Mouse (Mus musculus): ENCODE data around the gene Tbc1d22a. TPM values are rescaled to one million over a fixed set of nuclear protein-coding genes. Genes with fewer than 3 reads are reported as not detected.

Tbc1d22a gene
- total RNA-seq, 2 experiments from 2014 or later = 28.2 to 29.1 TPM

DNA sequence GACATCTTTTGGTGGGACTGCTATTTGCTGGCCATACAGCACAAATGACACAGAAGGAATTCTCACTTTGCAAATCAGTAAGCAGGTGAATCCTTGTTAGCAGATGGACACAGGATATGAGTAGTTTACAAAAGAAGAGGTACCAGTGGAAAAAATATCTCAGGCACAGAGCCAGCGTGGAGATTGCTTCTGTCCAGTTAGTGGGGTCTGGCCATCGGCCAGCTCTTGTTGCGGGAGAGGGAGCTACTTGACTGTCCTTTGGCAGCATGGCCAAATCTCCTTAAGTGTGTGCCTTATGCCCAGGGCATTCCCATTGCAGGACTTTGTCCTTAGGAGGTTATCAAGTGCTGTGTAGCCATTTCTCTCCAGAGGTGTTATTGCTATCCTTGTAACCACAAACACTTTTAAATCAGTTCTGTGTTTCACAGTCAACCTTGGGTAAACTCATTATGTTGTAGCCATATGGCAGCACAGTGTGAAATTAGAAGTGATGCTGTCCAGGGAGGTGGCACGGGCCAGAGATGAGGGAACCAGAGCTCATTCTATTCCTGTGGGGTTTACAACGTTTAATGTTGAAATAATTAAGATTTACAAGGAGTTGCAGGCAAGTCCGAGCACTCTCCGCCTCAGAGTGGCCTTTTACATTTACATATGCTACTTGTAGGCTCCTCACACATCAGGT lies 17.7 kb downstream of the Tbc1d22a start:
- no peak for DNase-seq (ENCODE audit: low spot score in 2 of 2)

DNA sequence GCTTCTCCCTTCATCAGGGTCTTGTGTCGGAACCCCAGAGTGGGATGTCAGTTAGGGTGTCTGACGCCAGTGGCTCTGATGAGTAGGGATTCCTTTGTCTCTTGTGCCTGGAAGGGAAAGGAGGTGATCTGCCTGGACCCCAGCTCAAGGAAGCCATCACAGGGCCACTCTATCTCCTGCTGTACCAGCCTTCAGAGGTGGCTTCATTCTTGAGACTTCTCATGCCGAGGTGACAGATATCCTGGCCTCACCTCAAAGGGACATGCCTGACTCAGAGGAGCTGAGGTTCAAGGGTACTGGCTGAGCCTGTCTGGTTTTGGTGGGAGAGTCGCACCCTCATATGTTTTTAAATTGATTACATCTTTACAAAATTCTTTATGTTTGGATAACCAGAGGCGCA lies 19.7 kb downstream of the Tbc1d22a start:
- DNase-seq (ENCODE audit: low spot score in 2 of 2) = no peak

DNA sequence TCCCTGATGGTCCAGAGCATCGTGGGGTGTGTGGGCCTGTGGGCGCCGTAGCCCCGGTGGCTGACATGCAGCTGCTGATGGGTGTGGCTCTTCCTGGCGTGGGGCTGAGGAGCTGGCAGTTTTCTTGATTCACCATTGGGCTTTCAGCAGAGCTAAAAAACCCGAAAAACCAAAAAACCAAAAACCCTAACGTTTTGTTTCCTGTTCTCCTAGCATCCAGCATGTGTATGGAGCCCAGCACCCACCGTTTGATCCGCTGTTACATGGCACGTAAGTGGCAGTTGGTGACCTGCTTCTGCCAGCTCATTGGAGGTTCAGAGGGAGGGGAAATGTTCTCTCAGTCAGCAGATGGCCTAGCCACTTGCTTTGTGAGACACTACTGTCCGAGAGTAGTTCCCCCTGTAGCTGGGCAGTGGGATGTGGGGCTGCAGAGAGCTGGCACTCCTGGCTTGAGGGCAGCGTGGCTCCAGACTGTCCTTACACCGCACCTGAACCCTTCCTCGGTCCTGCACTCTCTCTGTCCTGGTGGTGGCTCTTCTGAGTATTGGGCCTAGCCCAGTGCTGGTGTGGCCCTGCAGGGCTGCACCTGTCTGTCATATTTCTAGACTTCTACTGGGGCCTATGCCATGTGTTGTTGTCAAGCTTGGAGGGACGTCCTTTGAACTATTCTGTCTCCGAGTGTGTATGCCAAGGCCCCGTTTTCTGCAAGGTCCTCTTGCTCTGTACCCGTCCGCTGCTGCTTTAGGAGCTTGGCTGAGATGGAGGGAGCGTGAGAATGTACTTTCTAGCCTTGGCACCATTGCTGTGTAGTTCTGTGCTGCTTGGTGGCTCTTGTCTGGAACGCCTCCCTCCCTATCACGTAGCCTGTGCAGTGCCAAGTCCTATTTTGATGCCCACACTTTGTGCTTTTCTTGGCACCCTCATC lies 20.5 kb downstream of the Tbc1d22a start:
- DNase-seq (ENCODE audit: low spot score in 2 of 2) = no peak

DNA sequence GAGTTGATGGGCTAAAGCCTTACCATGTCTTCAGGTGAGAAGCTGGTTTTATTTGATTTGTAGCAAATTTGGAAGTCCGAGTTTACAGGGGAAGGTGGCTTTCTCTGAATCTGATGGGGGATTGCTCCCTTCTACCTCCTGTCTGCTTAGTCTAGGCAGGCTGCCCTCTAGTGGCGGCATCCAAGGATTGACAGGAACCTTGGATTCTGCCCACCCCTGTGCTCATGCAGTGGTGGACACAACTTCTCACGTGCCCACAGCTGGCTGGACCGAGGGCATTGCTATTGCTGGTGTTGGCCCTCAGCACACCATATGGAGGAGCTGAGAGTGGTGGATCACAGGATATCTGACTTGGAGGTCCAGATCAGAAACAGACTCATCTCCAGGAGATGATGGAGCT lies 22.0 kb downstream of the Tbc1d22a start:
- peak; percentile 63 to 65 for DNase-seq (ENCODE audit: low spot score in 2 of 2)

DNA sequence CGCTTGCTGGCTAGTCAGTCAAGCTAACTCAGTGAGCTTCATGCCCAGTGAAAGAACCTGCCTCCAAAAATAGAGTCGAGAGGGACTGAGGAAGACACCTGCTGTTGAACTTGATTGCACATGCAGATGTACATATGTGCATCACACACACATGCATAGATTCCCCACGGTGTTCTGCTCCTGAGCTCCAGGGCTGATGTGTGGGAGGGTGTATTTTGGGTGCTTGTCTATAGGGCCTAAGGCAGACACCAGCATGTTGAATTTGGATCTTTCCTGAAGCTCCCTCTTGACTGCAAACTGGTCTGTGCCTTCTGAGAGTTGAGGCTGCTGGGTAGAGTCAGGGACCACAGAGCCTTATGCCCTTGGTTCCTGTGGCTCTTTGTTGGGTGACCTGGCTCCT lies 23.8 kb downstream of the Tbc1d22a start:
- no peak for DNase-seq (ENCODE audit: low spot score in 2 of 2)

DNA sequence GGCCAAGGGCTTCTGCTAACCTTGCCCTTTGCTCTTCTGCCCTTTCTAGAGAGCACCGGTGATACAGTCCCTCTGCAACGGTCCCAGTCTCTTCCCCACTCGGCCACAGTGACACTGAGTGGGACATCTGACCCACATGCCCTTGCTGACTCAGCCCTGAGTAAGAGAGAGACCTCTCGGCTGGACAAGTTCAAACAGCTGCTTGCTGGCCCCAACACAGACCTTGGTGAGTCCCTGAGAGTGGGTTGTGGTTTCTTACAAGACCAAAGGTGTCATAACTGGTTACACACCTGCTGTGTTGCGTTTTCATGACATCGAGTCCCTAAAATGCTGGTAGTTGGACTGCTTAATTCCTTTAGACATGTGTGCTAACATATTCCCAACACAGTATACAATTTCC lies 24.8 kb downstream of the Tbc1d22a start:
- DNase-seq (ENCODE audit: low spot score in 2 of 2) = no peak

DNA sequence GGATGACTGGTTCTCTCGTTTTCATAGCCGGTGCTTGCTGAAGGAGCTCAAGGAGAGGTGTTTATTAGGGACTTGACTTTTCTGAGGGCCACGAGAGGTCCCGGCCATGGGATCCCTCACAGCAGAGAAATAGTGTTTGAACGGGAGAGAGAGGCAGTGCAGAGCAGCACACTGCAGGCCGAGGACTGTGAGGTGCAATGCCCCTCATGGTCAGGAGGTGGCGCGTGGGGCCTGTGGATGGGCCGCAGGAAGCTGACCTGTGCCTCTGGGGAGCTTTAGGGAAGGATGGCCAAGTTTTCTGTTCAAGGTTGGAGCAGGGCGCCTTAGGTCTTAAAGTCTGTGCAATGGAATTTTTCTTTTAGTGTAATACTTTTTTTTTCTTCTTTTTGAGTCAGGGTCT lies 25.5 kb downstream of the Tbc1d22a start:
- peak; percentile 73 to 75 for DNase-seq (ENCODE audit: low spot score in 2 of 2)

DNA sequence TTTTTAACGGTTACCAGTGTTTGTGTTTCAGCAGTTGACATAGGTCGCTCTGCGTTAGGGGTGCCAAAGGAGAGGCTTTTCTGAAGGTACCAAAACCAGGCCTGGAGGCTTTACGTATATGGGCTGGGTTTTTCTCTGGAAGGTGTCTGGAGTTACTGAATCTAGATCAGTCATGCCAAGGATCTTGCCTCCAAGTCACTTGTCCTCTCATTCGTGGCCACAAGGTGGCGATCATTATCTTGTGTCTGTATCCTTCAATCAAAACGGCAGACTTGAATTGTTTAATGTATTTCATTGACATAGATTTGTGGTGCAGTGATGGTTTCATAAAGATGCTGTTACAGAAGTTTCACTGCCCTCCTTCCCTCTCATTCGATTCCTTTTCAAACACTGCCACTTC lies 29.4 kb downstream of the Tbc1d22a start:
- peak; percentile 58 to 61 for DNase-seq (ENCODE audit: low spot score in 2 of 2)

DNA sequence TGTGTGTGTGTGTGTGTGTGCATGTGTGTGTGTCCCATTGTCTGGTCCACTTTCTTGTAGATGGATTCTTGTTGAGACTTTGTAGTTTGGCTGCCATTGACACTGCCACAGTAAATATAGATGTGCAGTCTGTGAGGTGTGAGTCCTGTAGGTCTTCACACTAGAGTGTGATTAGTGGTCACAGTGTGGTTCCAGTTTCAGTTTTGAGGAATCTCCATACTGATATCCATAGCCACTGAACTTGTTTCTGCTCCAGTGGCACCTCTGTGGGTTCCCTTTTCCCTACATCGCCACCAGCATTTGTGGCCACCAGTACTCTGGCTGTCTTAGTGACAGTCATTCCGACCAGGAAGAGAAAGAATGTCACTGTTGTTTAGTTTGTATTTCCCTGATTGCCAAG lies 30.1 kb downstream of the Tbc1d22a start:
- DNase-seq (ENCODE audit: low spot score in 2 of 2) = no peak

DNA sequence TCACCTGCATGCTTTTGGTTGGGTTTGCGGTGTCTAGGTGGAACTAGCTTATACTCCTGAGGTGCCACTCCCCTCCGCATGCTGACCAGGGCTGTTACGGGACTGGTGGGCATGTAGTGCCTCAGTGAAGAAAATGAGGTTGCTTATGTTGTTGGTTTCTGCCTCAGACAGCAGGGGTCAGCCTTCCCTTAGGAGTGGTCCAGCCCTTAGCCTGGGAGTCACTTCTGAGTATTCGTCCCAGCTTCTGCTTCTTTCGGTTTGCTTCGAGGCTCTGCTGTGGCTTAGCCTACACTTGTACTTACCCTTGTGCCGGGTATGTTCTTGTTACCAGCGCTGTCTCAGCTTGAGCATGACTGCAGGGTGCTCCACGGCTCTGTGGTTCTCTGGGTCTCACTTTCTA lies 36.0 kb downstream of the Tbc1d22a start:
- no peak for DNase-seq (ENCODE audit: low spot score in 2 of 2)

DNA sequence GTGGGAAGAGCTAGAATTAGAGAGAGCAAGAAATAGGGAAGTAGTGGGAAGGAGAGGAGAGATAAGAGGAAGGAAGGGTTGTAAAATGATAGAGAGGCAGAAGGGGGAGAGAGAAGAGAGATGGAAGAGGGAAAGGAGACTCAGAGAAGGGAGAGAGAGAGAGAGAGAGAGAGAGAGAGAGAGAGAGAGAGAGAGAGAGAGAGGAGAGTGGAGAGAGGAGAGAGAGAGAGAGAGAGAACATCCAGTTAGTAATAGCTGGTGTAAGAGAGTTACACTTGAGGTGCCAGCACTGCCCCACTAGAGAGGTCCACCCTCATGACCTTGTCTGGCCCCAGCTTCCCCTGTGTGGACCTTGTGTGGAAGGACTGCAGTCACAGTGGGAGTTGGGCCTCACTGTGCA lies 37.9 kb downstream of the Tbc1d22a start:
- DNase-seq (ENCODE audit: low spot score in 2 of 2) = no peak

DNA sequence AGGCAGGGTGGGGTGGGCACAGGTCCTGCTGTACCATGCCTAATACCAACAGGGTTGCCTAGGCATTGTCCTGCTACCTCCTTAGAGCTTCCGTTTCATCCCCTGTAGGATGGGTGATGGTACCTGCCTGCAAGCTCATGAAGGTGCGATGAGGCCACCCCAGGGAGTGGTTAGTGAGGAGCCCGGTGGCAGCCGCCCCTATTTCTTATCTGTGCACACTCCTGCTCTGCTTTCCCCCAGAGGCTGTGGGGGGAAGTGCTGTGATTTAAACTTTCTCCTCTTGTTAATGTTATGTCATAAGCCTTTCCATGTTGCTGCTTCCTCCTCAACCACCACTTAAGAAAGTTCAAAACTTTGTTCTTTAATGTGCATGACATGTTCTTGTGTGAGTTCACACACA lies 38.4 kb downstream of the Tbc1d22a start:
- DNase-seq (ENCODE audit: low spot score in 2 of 2) = no peak

DNA sequence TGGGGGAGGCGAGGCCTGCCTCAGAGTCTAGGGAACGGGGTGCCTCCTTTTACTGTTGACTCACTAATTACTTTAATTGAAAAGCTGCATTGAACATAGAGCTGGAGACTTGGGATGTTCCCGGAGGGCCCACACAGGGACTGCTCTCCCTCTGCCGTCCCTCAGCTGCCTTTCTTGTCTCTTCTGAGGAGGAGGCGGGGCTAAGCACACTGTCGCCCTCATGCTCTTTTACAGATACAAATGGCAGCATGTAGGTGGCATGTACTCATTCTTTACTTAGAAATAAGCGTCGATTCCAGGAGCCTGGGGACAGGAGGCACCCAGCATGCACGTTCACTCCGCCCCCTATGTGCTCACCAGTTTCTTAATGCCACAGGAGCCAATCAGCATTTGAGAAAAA lies 39.2 kb downstream of the Tbc1d22a start:
- no peak for DNase-seq (ENCODE audit: low spot score in 2 of 2)

DNA sequence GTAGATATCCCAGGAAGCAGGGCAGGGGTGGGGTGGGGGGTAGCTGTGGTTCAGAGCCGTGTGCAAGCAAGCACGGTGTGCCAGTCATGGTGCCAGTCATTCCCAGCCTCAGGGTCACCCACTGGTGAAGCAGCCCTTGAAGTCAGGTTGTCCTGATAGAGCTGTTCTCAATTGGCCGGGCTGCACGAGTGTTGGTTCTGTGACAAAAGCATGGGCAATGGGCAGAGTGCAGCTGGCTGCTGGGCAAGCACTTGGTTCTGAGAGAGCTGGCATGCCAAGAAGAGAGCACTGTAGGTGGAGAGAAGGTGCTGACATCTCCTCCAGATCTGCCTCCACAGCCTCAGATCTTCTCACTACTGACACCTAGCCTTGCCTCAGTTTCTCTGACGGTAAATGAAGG lies 41.9 kb downstream of the Tbc1d22a start:
- DNase-seq (ENCODE audit: low spot score in 2 of 2) = no peak

DNA sequence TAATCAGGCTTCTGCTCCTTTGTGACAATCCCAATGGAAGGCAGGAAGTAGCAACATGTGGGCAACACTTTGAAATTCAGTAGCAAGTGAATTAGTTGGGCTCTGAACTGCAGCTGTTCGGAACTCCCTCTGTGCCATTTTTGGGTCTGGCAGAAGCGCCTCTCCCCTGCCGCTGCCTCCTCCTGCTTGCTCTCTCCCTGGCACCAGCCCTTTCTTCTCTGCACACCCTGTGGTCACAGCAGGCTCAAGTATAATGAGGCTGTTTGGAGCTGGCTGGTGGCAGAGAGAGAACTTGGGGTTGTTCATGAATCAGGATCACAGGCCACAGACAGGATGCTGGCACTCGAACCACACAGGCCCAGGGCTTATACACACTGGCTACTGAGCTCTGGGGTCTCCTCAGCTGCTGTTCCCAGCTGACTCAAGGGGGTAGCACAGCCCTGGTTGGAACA lies 42.5 kb downstream of the Tbc1d22a start:
- no peak for DNase-seq (ENCODE audit: low spot score in 2 of 2)

DNA sequence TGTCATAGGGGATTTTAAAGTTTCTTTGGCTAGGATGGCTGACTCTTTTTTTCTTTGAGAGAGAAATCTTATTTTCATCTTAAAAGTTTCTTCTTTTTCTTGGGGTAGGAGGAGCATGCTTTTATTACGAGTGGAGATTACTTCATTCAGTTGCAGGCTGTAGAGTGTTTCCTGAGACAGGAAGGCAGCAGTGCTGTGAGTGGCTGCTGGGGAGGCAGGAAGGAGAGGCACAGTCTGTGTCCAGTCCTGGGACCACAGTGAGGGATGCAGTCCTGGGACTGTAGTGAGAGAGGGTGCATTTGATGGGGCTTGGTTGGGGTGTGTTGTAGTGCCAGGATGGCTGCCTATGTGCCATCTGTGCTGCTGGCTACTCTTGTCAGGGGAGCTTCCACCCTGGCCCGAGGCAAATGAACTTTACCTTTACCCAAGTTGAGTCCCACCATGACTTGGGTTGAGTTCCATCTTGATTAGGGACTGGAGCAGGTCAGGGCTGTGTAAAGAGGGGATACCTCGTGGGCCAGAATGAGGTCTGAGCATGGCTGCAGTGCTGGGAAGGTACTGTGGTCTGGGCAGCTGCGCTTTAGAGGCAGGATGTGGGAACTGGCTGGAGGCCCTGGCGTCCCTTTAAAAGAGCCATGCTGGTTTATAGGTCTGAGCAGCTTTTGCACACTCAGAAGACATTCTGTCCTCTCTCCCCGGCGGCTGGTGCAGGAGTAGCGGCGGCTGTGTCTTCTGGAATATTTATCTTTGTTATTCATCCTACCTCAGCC lies 43.8 kb downstream of the Tbc1d22a start:
- no peak for DNase-seq (ENCODE audit: low spot score in 2 of 2)

DNA sequence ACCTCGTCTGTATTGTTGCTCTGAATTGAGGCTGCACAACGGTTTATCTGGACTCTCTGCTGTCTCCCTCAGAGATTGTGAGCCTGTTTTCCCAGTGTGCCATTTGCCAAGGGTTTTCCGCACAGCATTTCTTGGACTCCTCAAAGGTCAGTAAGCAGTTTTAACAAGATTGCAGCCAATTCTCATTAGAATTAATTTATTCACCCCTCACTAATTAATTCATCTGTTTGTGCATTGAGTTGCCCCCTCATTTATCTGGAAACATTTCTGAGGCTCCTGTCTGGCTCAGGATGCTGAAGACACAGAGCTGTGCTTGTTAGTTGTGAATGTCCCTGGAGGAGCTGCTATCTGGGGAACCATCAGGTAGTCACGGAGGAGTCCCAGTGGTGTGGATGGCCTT lies 45.0 kb downstream of the Tbc1d22a start:
- no peak for DNase-seq (ENCODE audit: low spot score in 2 of 2)

DNA sequence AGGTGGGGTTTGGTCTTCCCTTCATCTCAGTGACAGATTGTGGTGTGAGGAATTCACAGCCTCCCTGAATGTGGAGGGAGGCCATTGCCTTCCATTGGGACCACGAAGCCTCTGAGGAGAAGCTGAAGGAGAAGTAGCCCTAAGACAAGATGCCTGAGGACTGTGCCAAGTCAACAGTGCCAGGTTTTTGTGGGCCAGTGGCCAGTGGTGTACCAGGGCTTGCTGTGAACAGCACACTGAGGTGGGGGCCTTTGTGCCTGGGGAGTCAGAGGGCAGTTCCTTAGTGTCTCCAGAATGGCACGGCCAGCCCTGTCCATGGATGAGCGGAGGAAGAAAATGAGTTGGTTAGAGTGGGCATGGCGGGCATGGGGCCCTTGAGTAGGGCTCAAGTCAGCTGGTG lies 45.9 kb downstream of the Tbc1d22a start:
- no peak for DNase-seq (ENCODE audit: low spot score in 2 of 2)

DNA sequence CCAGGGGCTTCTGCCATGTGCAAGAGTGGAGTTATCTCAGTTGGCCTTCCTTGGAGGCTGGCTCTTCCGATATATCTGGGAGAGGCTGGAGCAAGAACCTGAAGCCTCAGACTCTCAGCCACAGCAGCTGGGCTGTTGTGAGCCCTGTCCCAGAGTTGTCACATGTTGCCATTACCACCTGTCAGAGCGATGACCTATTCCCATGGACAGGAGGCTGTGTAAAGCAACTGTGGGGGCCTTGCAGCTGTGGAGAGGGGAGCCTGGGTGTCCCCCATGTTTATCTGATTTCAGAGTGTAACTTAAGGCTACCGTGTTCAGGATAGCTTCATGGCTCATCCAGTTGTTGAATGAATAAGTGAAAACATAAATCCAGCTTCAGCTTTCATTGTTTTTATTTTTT lies 50.1 kb downstream of the Tbc1d22a start:
- DNase-seq (ENCODE audit: low spot score in 2 of 2) = no peak

DNA sequence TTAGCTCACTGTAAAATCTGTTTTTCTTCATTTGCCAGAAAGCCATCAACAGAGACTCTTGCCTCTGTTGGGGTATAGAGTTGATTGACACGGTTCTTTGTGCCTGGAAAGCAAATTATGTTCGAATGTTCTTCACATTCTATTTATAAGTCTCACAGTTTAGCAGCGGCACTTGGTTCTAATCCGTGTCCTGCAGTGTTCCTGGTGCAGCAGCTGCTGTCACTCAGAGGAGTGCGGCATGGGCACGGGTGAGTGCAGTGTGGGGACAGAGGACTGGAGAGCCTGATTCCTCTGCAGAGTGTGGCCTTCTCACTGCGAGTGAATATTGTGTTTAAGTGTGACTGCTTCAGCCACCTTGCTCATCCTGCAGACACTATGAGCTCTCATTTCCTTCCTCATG lies 50.5 kb downstream of the Tbc1d22a start:
- DNase-seq (ENCODE audit: low spot score in 2 of 2) = no peak

DNA sequence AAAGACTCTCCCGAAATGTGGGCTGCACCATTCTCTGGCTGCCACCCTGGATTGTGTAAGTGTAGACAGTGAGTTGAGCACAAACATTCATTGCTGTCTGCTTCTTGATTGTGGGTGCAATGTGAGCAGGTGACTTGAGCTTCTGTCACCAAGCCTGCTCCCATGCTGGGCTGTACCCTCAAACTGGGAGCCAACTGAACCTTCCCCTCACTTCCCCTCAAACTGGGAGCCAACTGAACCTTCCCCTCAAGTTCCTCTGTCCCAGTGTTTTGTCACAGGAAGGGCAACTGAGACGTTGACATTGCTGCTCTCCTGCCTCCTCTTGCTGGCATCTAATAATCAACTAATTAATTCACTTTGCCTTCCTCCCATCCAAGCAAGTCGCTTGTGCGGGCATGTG lies 52.7 kb downstream of the Tbc1d22a start:
- DNase-seq (ENCODE audit: low spot score in 2 of 2) = no peak

DNA sequence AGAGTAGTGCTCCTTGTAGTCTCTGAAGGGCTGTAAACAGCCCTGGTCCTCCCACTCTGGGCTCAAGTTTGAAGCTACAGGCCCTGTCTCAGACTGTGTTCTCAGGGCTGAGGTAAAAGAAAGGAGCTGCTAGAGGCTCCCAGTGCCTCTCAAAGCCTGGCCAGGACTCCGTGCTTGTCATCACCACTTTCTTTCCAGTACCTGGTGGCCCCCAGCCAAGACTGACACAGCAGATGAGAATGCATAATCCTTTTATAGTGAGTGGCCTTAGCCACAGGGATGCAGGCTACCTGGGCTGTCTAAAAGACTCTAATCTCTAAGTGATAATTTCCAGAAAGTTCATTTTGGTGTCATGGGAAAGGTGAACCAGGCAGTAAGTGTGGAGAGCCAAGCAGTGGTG lies 54.3 kb downstream of the Tbc1d22a start:
- DNase-seq (ENCODE audit: low spot score in 2 of 2) = no peak

All from adrenal gland, adult 18-20 months (tissue).